25 mouse cellular contexts compared by ENCODE assay signal in the genomic region with DNA sequence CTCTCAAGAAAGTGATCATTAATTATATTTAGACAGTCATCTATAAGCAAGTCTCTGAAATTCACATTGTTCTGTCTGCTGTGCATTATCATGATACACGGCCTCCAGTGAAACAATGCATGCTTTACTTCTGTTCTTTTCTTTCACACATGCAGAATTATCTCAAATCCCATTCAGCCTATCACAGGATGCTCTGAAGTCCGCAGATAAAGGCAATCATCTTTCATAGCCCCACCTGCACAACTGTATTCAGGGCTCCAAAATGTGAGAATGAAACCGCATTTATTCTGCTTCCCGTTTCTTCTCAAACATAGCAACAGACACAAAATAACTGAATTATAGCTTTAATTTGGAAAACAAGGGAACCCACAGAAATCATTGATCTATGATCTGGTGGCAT.
DNase-seq lines count a peak whose midpoint lies in the region; TF ChIP-seq lines count a peak whose summit lies in the region.
"Had no signal": no experiment of that assay in that cellular context is flagged by ENCODE, and none has a peak within 500 bp of the region (broad histone marks: within the 10 kb centered on the region; RNA-seq: fewer than 3 reads in every experiment).

No protein-coding gene starts in this region.

- H3K79me2 ChIP-seq in MEL (ENCODE audit: control insufficient read depth, insufficient read depth, low read length, poor library complexity) = no peaks in the 10 kb centered on the region

- no peak; a peak in 1 of 4 replicates for TF ChIP-seq EP300 in MEL (IDR thresholded peaks at IDR 0.05; ENCODE audit: low read depth in 1 of 2, low read length in 2 of 2)

- no peaks in the 10 kb centered on the region for H3K9me3 ChIP-seq in MEL (replicated peaks; ENCODE audit: insufficient read depth, low read length)
- H3K9me3 ChIP-seq: embryonic facial prominence, embryonic 13.5 days; embryonic facial prominence, embryonic 15.5 days; forebrain, embryonic 10.5 days; forebrain, embryonic 12.5 days; G1E had no signal

- DNase-seq in A20 (ENCODE audit: low read depth, low spot score) (peak; percentile 35), MEL (ENCODE audit: low read depth, low spot score) (peak; percentile 2), MN1 (ENCODE audit: low spot score) (peak; percentile 21)
- no peak for DNase-seq in adrenal gland, postnatal 4 days (ENCODE audit: low spot score in 2 of 2)
- DNase-seq in right cerebral cortex, postnatal 36 days (ENCODE audit: low spot score in 2 of 2) = no peak
- DNase-seq in Muller cell, postnatal 12 days (ENCODE audit: inconsistent ontology term) = no peak
- DNase-seq: adrenal gland, adult 8-10 months; adrenal gland, postnatal 14 days; adrenal gland, postnatal 36 days; B cell, adult 2 months; cerebellum, adult 11 months; cerebellum, adult 18-20 months; cerebellum, adult 8-10 months; cerebellum, adult 9-11 months; cerebellum, postnatal 14 days; cerebellum, postnatal 36 days; embryo, embryonic 11 days had no signal

- H3K4me3 ChIP-seq in MEL (ENCODE audit: control insufficient read depth in 1 of 2, insufficient read depth in 1 of 2, low read depth in 2 of 2, low read length in 2 of 2) = no peak overlapping the region
- H3K4me3 ChIP-seq: embryonic facial prominence, embryonic 13.5 days; embryonic facial prominence, embryonic 15.5 days; erythroblast, embryonic 14.5 days; forebrain, embryonic 10.5 days; forebrain, embryonic 12.5 days had no signal

- TF ChIP-seq RAD21 in MEL (IDR thresholded peaks at IDR 0.05; ENCODE audit: low read depth, low read length) = no peak

- no peaks in the 10 kb centered on the region for H3K4me1 ChIP-seq in MEL (ENCODE audit: control insufficient read depth in 1 of 2, insufficient read depth in 2 of 2, low read length in 2 of 2)
- H3K4me1 ChIP-seq: embryonic facial prominence, embryonic 13.5 days; embryonic facial prominence, embryonic 15.5 days; forebrain, embryonic 10.5 days; forebrain, embryonic 12.5 days had no signal

- no peak for TF ChIP-seq POLR2A in MEL (IDR thresholded peaks at IDR 0.05; ENCODE audit: control insufficient read depth in 1 of 2, insufficient read depth in 1 of 2, low read depth in 1 of 2, low read length in 2 of 2, poor library complexity in 1 of 2)

- no peak overlapping the region for H3K27ac ChIP-seq in MEL (ENCODE audit: control insufficient read depth, low read depth, low read length)
- H3K27ac ChIP-seq: embryonic facial prominence, embryonic 13.5 days; embryonic facial prominence, embryonic 15.5 days; forebrain, embryonic 10.5 days; forebrain, embryonic 12.5 days had no signal

- TF ChIP-seq CTCF in MEL (IDR thresholded peaks at IDR 0.05 in 2 of 3, conservative IDR thresholded peaks at IDR 0.05 in 1 of 3; ENCODE audit: control insufficient read depth in 1 of 3, insufficient read depth in 1 of 3, low read depth in 2 of 3, low read length in 3 of 3, poor library complexity in 1 of 3, severe bottlenecking in 1 of 3) = no peak

- no peaks in the 10 kb centered on the region for H3K27me3 ChIP-seq in MEL (ENCODE audit: control insufficient read depth in 1 of 2, insufficient read depth in 2 of 2, low read length in 2 of 2)
- H3K27me3 ChIP-seq: CH12.LX; embryonic facial prominence, embryonic 13.5 days; embryonic facial prominence, embryonic 15.5 days; forebrain, embryonic 12.5 days; Patski had no signal

- H3K9ac ChIP-seq in MEL (ENCODE audit: control insufficient read depth, low read depth, low read length, poor library complexity, severe bottlenecking) = no peak overlapping the region
- H3K9ac ChIP-seq: embryonic facial prominence, embryonic 13.5 days; embryonic facial prominence, embryonic 15.5 days; forebrain, embryonic 12.5 days had no signal

- no peaks in the 10 kb centered on the region for H3K36me3 ChIP-seq in MEL (ENCODE audit: control insufficient read depth in 1 of 2, insufficient read depth in 2 of 2, low read length in 2 of 2)
- H3K36me3 ChIP-seq: embryonic facial prominence, embryonic 13.5 days; embryonic facial prominence, embryonic 15.5 days; forebrain, embryonic 10.5 days; forebrain, embryonic 12.5 days; G1E had no signal

TF ChIP-seq in MEL, 35 proteins besides CTCF, POLR2A, EP300 and RAD21:
- no peak for TF ChIP-seq MAX (IDR thresholded peaks at IDR 0.05; ENCODE audit: low read length)
- TF ChIP-seq TCF12 (IDR thresholded peaks at IDR 0.05; ENCODE audit: low read depth, low read length) = peak; percentile 61

Comparison
In these comparisons a context has a peak if more than half of its experiments do, and no peak if none do; other contexts are left out.
1. DNase-seq: peak in A20 (single experiment), MEL (single experiment) and MN1 (single experiment); none in adrenal gland, postnatal 4 days (0 of 2), right cerebral cortex, postnatal 36 days (0 of 2) and Muller cell, postnatal 12 days (single experiment).